Mouse (Mus musculus) spleen, postnatal 10 days (tissue): Measurements from ENCODE around the gene Nipbl.
"Not testable (repeated sequence)": the region's sequence is repeated elsewhere in the genome, so short reads cannot be mapped to it uniquely, and the experiment has no call there.

Experiments used
- DNase-seq, 2 experiments: peaks; one replicate each; pipeline ENCODE4 v3.0.0; 2021 to 2022; ENCODE audit warnings: low spot score in 2 of 2

Gene Nipbl

DNA sequence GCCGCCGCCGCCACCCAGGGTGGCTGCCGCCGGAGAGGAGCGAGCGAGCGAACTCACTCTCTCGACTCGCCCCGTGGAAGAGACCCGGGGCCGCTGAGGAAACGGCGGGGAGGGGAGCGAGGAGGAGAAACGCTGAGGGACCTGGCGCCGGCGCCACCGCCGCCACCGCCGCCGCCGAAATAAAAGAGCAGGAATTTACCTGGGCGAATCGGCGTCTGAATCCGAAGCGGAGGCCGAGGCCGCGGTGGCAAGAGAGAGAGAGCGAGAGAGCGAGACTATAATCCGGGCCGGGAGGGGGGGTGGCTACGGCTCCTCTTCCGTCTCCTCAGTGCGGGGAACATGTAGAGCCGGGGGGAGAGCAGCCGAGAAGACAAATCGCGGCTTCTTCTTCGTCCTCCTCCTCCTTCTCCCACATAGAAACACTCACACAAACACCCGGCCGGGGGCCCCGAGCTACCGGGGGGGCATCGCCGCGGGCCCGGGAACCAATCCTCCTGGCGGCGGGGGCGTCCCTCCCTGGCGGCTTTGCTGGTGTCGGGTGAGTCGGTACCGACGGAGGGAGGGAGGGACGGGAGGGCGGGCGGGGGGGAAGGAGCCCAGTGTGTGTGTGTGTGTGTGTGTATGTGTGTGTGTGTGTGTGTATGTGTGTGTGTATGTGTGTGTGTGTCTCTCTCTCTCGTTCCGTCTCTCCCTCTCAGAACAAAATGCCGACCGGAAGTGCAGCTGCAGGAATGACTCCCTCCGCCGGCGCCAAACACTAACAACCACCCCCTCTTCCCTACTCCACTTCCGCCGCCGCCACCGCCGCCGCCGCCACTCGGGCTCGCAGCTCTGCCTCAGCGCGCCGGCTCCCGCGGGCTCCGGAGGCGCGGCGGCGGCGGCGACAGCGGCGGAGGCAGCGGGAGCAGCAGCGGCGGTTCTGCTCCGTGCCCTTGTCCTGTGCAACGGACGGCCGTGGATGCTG is at the start of gene Nipbl:
TSS of gene Nipbl (minus strand) at position 538 of the 964 bp plus-strand sequence.
- peak; percentile 87 to 93 for DNase-seq

DNA sequence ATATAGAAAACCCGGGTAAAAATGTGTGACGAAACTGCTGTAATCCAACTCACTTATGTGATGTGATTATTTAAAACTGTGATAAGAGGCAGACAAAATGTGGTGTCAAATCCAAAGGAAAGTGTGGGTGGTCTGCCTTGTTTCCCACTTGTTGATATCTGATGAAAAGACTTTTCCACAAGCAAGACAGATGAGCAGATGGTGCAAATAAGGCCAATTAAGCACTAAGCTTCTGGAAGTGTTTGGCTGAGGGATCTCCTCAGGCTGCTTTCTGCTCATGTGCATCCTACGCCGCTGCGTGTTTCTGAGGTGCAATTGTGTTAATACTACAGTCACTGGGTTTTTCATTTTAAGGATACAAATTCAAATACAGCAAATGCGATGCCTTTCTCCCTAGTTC is 41.0 kb upstream of the Nipbl start:
- no peak for DNase-seq

DNA sequence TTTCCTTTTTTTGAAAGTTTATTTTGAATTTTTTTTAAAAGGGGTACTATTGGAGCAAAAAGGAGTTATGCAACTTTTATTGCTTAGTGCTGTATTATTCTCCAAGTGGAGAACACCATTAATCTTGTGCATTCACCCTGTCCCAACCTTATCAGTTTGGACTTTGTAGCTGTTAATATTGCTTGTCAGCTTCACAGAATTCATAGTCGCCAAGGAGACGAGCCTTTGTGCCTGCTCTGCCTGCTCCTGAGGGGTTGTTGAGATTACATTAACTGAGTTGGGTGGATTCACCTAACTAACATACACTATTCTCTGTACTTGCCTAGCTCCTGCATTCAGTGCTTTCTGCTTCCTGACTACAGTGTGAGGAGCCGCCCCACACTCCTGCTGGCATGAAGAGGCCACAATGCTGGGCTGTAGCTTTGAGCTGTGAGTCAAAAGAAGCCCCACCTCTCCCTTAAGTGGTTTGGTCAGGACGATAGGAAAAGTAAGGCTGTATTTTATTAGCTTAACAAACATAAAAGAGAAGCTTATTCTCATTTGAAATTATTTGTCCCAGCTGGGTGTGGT is 24.8 kb upstream of the Nipbl start:
- DNase-seq = no peak

DNA sequence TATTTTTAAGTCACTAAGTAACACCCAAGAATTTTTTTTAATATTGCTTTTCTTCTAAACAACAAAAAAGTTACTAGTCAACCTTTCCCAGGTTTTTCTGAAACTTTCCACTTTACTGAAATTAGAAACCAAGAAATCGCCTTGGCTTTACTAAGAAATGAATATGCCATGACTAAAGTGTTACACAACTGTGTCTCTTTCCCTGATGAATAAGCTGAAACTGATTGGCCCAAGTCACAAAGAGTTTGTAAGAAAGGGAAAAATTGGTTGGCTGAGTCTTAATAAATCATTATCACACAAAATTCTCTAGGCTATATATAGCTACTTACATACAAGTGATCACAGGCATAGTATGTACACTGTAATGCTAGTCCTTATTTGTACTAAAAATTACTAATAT is 19.3 kb upstream of the Nipbl start:
- DNase-seq = no peak

DNA sequence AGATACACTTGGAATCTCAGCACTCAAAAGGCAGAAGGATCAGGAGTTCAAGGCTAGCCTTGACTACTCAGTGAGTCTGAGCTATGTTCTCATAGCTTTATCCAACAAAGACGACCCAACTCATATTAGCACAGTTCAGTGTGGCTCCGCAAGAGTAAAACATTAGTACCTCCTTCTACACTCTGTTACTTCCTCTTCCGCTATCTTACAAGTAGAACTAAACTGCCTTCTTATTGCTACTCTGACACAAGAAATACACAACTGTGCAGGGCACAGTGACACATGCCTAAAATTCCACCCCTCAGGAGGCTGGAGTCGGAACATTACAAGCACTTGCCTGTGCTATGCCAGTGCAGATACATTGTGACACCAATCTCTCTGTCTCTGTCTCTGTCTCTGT is 18.5 kb upstream of the Nipbl start:
- DNase-seq = no peak

DNA sequence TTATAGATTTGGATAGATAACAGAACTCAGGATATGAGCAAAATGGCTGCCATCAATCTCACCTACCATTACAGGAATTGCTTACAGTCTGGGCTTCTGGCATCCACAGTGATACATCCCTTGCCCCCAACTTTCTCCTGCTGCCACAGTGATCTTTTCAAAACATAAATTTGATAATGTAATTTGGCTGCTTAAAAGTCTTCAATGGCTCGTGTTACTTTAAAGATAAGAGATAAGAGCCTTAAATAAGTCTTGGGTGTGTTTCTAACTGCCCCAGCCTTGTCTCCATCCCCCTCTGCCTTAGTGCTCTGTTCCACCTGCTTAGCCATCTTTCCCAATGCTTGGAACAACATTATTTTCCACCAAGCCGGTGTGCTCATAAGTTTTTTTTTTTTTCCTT is 16.6 kb upstream of the Nipbl start:
- DNase-seq = no peak

DNA sequence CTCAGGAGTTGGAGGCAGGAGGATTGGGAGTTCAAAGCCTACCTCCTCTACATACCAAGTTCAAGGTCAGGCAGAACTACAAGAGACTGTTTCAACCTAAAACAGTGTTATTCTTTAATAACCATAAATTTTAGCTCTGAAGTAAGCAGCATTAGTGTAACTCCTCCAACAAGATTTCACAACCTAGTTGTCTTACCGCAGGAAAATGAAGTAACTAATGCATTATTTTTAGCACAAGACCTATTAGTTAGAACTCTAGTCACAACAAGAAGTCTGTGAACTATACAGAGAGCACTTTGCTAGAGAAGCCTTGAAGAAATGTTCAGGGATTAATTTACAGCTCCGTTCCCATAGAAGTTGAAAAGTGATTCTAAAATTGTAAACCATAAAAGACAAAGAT is 15.7 kb upstream of the Nipbl start:
- no peak for DNase-seq

DNA sequence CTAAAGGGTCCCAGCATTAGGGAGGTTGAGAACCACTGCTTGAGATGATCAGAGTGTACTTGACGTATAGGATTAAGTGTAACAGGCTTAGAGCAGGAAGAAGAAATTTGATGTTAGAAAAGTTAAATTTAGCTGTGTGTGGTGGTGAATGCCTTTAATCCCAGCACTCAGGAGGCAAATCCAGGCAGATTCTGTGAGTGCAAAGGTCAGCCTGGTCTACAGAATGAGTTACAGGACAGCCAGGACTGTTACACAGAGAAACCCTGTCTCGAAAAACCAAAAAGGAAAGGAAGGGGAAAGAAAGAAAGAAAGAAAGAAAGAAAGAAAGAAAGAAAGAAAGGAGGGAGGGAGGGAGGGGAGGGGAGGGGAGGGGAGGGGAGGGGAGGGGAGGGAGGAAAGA is 12.0 kb upstream of the Nipbl start:
- not testable (repeated sequence) for DNase-seq

DNA sequence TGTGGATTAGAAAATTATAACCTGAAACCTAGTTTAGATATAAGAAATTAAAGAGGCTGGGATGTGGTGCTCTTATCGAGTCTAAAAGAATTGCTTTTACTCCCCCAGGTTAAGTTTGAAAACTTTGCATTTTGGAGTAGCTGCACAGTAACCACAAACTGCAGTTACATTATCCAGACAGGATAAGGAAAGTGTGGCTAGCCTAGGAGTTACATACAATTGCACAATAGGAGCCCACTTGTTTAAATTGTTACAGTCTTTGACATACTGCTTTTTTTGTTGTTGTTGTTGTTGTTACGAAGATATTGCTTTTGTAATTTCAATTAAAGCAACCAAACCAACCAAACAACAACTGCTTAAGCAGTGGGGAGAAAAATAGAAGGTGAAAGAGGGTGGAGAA is 11.2 kb upstream of the Nipbl start:
- DNase-seq = no peak

DNA sequence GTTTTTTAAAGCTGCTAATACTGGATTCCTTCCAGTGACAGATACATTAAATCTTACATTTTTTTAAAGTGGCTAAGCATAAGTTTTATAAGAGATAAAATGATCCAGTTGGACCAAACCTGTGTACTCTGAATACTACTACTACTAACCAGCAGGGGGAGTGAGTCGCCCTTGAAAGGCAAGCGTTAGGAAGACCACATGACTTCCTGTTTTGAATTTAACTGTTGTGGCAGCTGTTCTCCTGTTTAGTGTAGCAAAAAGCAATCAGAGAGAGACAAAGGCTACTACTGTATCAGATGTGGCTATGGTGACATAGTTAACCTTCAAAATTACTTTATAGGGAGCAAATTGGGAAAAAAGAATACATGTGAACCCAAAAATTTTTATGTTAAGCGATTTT is 6.8 kb upstream of the Nipbl start:
- peak in 1 of 2 experiments; percentile 62 for DNase-seq

DNA sequence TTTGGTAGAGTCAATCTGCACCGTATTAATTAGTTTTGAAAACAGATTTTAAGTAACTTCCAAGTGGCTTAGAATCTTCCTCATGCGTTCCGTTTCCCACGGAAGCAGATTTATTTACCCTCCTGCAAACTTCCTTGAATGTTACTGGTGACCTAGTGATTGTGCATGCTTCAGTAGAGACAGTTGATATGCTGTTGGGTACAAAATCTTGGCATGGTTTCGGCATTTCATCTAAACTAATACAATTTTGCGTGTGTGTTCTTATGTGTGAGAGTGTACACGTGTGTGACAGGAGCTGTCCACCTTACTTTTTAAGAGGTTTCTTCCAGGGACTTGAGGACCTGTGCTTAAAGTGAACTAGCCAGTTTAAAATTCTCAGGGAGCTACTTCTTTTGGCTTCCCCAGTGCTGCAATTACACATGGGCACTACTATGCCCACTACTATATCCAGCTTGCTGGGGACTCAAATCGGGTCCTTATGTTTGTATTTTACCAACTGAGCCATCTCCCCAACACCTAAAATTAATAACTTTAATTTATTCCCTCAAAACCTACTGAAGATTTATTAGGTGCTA is 3.0 kb upstream of the Nipbl start:
- no peak for DNase-seq

DNA sequence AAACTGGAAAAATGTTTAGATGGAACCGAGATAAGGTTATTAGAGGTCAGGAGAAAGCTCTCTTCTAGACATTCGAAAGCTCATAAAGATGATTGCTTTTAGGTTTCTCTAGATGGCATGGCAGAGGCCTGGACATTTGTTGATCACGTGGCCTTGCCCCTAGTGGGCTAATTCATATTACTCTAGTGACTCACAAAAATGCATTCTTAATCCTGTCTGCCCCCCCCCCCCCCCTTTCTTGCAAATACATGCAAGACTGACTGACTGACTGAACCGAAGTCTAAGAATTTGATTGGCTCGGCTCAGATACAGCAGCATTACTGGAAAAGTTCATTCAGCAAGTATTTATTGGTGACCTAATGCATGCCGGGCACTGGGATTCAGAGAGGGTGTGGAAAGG is 2.2 kb upstream of the Nipbl start:
- peak in 1 of 2 experiments; percentile 69 for DNase-seq

DNA sequence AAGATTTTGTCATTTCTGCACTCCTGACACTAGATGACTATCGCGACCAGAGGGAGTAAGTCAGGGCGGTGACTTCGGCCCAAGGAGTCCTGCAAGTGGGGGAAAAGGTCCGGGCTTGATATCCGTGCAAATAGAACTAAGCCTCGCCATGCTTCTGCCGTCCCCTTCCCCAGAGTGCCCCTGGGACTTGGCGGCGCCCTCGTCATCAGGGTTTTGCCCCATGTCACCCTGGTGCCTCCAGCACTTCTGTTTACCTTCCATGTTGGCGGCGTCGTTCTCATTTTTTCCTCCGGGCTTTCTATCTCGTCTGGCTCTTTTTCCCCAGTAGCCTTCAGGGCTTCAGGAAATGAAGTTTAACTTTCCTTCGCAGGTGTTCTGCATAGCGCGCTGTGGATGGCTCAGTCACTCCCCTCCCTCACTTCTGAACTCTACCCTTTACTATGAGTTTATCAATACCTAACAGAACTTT is 1.7 kb upstream of the Nipbl start:
- peak; percentile 59 to 63 for DNase-seq

DNA sequence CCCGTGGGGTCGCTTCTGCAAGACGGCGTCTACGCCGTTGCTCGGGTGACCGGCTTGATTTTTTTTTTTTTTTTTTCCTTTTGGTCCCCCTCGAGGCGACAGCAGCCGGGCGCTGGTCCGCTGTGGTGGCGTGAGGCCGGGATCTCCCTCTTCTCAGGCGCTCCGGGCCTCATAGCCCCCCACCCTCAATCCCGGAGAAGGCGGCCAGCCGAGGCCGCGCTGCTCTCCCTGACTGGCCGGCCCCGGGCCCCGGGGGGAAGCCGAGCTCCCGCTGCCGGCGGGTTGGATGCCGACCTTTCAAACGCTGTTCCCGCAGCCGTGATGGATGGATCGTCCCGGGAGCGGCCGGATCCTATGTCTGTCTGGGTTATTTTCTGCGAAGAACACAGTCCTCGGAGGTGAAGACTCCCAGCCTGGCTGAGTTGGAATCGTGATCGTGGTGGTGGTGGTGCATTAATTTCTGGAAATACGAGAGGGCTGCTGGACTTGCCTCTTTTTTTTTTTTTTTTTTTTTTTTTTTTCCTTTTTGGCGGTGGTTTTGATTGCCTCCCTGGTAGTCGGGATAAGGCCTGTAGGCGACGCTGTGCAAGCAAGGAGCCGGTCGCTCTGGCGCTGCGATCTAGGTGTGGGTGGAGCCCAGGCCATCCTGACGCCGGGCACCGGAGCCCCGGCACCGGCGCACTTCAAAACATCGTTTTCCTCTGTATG is 781 bp upstream of the Nipbl start:
- peak; percentile 80 to 90 for DNase-seq

DNA sequence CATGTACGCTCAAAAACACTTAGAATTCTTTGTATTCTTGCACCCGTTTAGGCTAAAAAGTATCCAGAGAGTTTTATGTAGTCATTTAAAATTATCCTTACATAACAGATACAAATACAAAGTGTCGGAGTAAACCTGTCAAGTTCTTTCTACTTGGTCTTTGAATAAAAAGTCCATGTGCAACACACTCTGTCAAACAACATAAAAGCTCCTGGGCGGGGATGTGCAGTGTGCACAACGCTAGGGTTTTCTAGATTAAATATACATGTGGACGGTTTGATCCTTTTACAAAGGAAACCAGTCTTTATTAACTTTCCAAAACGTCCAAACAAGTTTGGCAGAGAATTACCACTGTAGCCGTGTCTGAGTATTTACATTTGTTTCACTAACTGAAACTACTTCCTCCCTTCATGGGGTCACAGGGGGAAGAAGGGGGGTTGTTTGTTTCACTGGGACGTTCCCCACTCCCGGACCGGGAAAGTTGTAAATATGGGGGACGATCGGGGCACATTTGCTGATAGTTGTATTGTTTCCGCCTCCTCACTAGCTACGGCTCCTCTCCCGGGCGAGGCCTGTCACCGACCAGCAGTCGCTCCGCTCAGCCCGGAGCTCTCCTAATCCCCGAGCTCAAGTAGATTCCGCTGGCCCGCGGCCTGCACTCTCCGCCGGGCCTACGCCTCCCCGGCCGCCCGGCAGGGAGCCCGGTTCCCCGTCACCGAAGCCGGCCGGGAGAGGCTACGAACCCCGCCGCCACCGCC is 916 bp downstream of the Nipbl start:
- peak in 1 of 2 experiments; percentile 81 for DNase-seq

DNA sequence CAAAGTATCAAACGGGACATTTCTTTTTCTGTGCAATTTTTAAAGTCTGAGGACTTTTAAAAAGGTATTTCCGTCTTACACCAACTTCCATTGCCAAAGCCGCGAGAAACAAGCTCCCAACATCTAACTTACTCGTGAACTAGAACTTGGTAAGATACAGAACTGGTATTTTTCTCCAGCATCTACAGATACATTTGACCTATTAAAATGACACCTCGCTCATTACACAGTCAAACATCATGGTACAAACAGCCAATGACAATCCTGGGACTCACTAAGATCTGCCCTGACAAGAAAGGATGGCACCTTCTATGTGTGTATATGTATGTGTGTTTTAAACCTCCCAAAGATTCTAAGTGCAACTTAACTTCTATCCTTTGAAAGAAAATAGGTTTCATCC is 1.5 kb downstream of the Nipbl start:
- DNase-seq = no peak

DNA sequence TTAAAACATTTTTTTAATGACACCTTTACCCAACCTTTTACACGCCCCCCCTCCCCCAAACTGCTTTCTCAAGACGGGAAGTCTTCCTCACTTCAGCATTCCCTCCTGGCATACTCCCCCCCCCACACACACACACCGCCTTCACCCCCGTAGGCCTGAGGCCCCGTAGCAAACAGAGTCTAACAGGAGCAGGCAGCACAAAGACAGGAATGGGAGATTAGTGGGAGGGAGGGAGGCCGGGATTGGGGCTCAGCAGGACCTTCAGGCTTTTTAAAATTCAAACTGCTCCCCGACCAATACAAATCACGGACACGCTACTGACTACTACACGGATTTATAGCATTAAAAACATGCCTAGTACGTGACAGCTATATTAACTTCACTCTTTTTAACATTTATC is 2.1 kb downstream of the Nipbl start:
- peak in 1 of 2 experiments; percentile 25 for DNase-seq

DNA sequence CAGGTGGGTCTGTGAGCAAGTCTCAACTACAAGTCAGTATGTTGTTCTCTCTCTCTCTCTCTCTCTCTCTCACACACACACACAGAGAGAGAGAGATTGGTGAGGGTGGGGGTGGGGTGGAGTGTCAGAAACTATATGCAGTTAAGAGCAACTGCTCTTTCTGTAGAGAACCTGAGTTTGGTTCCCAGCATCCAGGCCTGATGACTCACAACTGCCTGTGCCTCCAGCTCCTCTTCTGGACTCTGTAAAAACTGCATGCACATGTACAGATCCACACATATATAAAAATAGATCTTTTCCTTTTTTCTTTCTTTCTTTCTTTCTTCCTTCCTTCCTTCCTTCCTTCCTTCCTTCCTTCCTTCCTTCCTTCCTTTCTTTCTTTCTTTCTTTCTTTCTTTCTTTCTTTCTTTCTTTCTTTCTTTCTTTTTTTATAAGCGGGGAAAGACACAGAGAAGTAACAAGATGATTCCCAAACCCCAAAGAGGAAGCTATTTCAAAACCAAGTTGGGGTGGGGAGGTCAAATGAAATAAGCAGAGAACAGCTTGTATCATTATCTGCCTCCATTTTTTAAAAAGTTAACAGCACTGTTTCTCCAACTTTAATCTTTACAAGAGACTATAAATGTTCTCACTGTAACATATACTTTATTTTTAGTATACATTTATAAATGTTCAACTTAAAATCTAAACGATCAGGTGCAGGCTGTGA is 10.9 kb downstream of the Nipbl start:
- no peak for DNase-seq

DNA sequence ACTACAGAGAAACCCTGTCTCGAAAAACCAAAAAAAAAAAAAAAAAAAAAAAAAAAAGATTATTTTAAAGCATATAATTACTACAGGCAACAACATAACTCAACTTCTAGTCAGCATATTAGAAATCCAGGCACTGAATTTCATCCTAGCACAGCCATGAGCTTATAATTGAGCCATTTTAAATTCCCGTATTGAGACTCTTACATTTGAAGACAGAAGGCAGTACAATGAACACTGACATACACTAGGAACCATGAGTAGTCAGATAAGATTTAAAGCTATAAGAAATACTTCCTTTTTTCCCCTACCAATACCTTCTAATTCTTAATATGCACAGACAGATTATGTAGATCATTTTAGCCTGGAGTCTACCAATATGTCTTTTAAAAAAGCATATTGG is 11.7 kb downstream of the Nipbl start:
- no peak for DNase-seq

DNA sequence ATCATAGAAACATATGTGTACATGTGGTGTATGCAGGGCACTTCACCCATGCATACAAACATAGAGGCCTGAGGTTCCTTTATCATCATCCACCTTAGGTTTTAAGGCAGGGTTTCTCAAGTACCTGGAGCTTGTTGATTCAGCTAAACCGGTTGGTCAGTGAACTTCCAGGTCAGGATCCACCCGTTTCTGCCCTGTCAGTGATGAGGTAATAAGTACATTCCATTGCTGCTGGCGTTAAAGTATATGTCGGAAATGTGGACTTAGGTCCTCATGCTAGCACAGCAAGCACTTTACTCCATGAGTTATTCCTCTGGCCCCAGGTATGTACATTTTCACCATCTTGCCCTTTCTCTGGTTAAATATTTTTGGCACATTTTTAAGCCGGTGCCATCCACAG is 14.8 kb downstream of the Nipbl start:
- DNase-seq = no peak

DNA sequence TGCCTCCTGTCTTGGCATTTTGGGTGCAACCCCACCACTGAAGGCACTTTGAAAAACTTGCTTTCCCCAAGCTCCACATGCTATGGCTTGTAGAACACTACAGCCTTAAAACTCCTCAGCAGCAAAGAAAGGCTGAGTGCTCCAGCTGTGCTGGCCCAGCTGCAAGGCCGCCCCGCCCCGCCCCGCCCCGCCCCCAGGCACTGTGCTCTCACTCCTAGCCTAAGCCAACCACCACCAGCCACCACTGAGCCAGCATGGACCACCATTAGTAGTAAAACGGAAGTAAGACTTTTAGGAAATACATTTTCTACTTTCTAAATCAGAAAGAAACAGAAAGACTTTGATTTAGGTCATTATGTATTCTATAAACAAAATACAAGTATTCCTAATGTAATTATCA is 23.4 kb downstream of the Nipbl start:
- peak in 1 of 2 experiments; percentile 36 for DNase-seq
